Mouse (Mus musculus) forebrain, embryonic 12.5 days (tissue): ENCODE measurements at regions not wholly inside any gene's neighbourhood (a gene's known extent, or its start where the extent isn't known, plus 50 kb on each side); places are given as distances from the start of the nearest gene placed in this dataset.
A peak's percentile ranks its signal among the peaks of the same experiment; 100 is the strongest.

Experiments
- ATAC-seq: fragments of 200-750 bp; cut with Nextera tagmentation; 2 replicates; pipeline ENCODE4 v1.8.0; 2017; ENCODE audit warnings: moderate TSS enrichment; ENCODE audit not compliant: low FRiP score
- H3K27ac ChIP-seq: fragments of 300-500 bp; sonication (generic); 2 replicates; pipeline ENCODE4 v1.5.1; 2016; ENCODE audit warnings: mild to moderate bottlenecking
- H3K27me3 ChIP-seq: fragments of 300-500 bp; sonication (generic); 2 replicates; pipeline ENCODE4 v1.6.1; 2016; ENCODE audit warnings: mild to moderate bottlenecking
- H3K36me3 ChIP-seq: fragments of 300-500 bp; sonication (generic); replicated peaks from 2 replicates; pipeline ENCODE4 v1.6.1; 2016; ENCODE audit warnings: mild to moderate bottlenecking
- H3K4me1 ChIP-seq: fragments of 300-500 bp; sonication (generic); 2 replicates; pipeline ENCODE4 v1.6.1; 2016
- H3K4me2 ChIP-seq: fragments of 300-500 bp; sonication (generic); 2 replicates; pipeline ENCODE4 v1.6.1; 2016; ENCODE audit warnings: mild to moderate bottlenecking, moderate library complexity
- H3K4me3 ChIP-seq: fragments of 300-500 bp; sonication (generic); replicated peaks from 2 replicates; pipeline ENCODE4 v1.5.1; 2016; ENCODE audit warnings: mild to moderate bottlenecking
- H3K9ac ChIP-seq: fragments of 300-500 bp; sonication (generic); 2 replicates; pipeline ENCODE4 v1.6.1; 2016; ENCODE audit warnings: mild to moderate bottlenecking
- H3K9me3 ChIP-seq: fragments of 300-500 bp; sonication (generic); 2 replicates; pipeline ENCODE4 v1.6.1; 2016
- WGBS: fragments of 180-500 bp; shearing (Covaris S2); methylation state at CpG from one replicate; pipeline ENCODE4 v1.1.7; 2016; 5-methylcytosine and 5-hydroxymethylcytosine counted together

DNA sequence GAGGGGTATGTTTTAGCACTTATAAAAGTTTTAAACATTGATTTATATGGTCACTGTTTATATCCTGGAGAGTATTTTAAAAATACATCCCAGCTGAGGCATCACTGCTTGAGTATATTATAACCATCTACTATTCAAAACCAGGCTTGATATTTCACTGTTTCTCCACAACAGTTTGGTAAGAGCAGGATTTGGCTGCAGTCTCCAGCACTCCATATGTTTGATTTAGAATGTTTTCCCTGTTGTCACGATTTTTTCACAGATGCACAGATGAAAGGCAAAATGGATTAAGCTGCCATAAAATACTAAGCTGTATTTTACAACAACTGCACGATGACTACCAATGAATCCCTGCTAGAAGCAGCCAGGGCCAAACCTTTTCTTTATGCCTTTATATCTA lies 166.6 kb downstream of the Cox7b2 start:
- 77% methylated on average over 2 of the region's 2 CpGs for WGBS
- no peak for ATAC-seq
- no peaks in the 10 kb centered on the region for H3K9me3 ChIP-seq
- H3K4me1 ChIP-seq = no peaks in the 10 kb centered on the region
- no peak overlapping the region for H3K4me3 ChIP-seq
- H3K27ac ChIP-seq = no peak overlapping the region
- no peaks in the 10 kb centered on the region for H3K36me3 ChIP-seq
- no peaks in the 10 kb centered on the region for H3K27me3 ChIP-seq
- H3K4me2 ChIP-seq = no peak overlapping the region
- H3K9ac ChIP-seq = no peak overlapping the region

DNA sequence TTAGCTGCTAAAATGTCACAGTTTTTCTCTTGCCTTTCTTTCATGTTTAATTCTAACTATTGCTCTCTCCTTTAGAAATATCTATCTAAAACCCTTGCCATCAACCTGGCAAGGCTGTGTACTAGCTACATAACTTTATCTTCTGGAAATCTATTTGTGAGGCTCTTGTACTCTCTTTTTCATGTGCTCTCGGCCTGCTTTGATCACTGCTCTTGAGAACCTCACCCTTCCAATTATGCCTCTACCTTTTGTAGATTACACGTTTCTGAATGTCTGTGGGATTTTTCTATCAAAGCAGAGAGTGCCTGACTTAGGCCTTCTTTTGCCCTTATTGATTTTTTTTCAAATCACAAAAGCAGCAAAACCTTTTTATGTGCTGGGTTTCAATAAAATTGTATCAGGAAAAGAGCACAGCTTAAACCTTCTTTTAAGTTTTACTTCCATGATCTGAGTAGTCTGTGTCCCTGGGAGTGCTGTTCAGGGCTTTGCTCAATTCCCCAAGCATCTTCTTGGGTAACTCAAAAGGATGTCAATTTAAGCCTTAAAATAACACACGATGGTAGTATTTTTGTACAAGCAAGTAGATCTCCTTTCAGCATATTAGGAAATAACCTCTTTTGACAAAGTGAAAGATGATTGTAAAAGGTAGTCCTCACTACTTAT lies 181.7 kb downstream of the Cox7b2 start:
- H3K4me3 ChIP-seq = no peak overlapping the region
- H3K36me3 ChIP-seq = no peaks in the 10 kb centered on the region
- H3K27me3 ChIP-seq = no peaks in the 10 kb centered on the region
- H3K27ac ChIP-seq = no peak overlapping the region
- no peaks in the 10 kb centered on the region for H3K9me3 ChIP-seq
- no peak overlapping the region for H3K4me2 ChIP-seq
- no peaks in the 10 kb centered on the region for H3K4me1 ChIP-seq
- ATAC-seq = no peak
- H3K9ac ChIP-seq = no peak overlapping the region
- WGBS = 64% methylated on average over 3 of the region's 3 CpGs

DNA sequence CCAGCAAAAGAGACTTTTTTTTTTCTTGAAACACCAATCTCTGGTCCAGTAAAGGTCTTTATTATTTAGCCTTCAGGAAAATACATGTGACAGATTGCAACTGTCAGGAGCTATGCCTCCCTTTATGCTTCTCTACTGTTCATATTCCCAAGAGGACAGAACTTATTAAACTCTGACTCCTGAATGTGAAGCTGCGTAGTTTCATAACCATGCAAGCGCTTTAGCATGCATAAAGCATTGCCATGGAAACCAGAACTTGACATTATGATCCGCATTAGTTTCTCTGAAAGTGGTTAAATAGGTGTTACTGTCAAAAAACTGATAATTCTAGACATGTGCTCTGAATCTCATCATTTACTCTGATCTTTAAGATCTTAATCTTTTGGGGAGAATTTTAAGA lies 206.5 kb downstream of the Cox7b2 start:
- Histone ChIP-seq H3K36me3 (no peaks in the 10 kb centered on the region), H3K9me3 (no peaks in the 10 kb centered on the region), H3K4me3 (no peak overlapping the region), H3K27me3 (no peaks in the 10 kb centered on the region), H3K4me1 (no peaks in the 10 kb centered on the region), H3K4me2 (no peak overlapping the region), H3K27ac (no peak overlapping the region), H3K9ac (no peak overlapping the region)
- 84% methylated on average over 3 of the region's 3 CpGs for WGBS
- no peak for ATAC-seq

DNA sequence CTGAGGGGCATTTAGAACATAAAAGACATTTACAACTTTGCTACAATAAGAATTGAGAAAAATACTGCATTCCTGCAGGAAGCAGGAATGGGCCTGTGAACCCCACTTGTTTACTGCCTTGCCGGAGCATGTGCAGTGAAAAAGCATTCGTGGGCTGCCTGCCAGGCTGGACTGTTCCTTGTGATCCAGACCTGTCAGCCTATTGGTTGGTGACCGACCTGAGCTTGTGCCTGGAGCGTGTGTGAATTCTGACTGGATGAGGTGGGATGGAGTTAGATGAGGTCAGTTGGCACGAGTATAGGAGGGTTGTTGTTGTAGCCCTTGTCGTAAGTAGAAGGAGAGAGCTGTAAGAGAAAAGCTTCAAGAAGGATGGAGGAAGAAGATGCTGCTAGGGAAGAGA lies 213.8 kb upstream of the Gabra2 start:
- no peak overlapping the region for H3K9ac ChIP-seq
- no peaks in the 10 kb centered on the region for H3K27me3 ChIP-seq
- H3K9me3 ChIP-seq = no peaks in the 10 kb centered on the region
- no peak overlapping the region for H3K4me2 ChIP-seq
- 83% methylated on average over 6 of the region's 6 CpGs for WGBS
- H3K4me1 ChIP-seq = no peaks in the 10 kb centered on the region
- H3K36me3 ChIP-seq = no peaks in the 10 kb centered on the region
- no peak overlapping the region for H3K27ac ChIP-seq
- ATAC-seq = no peak
- H3K4me3 ChIP-seq = no peak overlapping the region

DNA sequence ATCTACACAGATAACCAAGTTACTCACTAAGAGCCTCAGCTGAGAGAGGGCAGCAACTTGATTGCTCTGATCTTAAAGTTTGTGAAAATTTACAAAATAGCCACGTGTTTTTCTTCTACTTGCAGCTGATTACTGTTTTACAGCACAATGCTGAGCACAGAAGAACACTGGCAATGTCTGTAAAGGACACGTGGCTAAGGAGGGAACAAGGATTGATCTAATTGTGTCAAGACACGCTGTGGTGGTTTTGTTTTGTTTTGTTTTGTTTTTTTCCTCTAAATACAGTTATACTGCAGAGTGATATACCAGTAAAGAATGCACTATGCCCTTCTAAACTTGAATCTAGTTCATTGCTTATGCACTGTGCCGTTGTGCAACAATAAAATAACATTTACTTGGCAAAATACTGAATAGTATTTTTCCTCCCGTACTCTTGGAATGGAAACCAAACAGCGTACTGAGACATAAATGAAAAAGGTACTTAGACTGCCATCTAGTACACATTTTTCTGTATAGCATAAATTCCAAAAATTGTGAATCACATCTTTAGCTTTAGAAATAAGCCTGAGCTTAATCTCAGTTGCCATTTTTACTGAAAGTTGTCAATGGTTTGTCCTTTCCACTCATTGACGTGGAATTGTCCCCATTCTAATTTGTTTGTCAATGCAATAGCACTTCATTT lies 166.7 kb upstream of the Gabra2 start:
- Histone ChIP-seq H3K4me2 (no peak overlapping the region), H3K4me1 (no peaks in the 10 kb centered on the region), H3K9me3 (no peaks in the 10 kb centered on the region), H3K9ac (no peak overlapping the region), H3K4me3 (no peak overlapping the region), H3K27ac (no peak overlapping the region), H3K36me3 (no peaks in the 10 kb centered on the region), H3K27me3 (no peaks in the 10 kb centered on the region)
- 70% methylated on average over 7 of the region's 7 CpGs for WGBS
- no peak for ATAC-seq

DNA sequence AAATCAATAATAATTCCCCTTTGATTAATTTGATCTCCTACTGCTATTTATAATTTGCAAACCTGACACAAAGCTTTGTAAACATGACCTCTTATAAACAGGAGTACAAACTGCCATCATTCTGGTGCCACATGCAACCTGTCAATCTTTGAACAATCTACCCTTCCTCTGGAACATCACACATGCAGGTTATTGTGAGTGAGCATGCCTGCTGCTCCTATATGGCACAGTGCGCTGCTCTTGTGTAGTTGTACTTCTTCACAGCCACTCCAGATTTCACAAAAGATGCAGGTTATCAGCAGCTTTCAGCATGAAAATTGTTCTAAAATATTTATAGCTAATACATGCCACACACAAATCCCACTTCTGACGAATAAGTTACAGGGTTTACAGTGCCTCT lies 153.6 kb upstream of the Gabra2 start:
- WGBS = 88% methylated on average over 2 of the region's 2 CpGs
- Histone ChIP-seq H3K4me2 (no peak overlapping the region), H3K9me3 (no peaks in the 10 kb centered on the region), H3K27ac (no peak overlapping the region), H3K9ac (no peak overlapping the region), H3K4me3 (no peak overlapping the region), H3K4me1 (no peaks in the 10 kb centered on the region), H3K36me3 (no peaks in the 10 kb centered on the region), H3K27me3 (no peaks in the 10 kb centered on the region)
- no peak for ATAC-seq

DNA sequence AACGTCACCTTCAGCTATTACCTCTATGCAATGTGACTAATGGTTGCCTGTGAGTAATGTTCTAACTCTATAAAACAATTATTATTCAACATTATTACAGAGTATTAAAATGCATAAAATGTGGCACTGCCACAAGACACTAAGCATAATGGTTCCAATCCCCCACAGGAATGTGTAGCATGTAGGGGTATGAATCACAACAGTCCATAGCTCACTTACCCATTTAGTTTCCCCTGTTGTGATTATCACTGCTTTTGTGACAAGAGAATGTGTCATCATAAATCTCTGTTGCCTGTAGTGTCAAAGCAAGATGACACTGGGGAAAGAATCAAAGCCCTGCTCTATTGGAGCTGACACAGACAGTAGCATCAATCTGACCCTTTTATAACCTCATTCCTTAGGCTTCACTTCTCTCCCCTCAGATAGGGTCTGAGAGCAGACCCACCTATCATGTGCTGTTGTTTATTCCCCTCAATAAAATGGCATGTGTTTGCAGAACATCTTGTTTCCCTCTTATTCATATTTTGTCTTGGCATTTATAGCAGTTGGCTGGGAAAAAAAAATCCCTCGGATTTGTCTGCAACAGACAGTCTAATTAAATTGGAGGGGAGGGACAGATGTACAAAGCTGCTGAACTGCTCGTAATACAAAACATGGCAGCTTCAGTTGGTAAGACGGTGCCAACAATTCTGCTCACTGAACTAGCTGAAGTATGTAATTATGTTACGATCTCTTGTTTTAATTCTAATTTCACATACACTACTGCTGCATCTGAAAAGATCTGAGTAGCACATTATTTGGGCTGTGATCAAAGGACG lies 152.9 kb upstream of the Gabra2 start:
- no peaks in the 10 kb centered on the region for H3K9me3 ChIP-seq
- no peaks in the 10 kb centered on the region for H3K36me3 ChIP-seq
- H3K4me3 ChIP-seq = no peak overlapping the region
- H3K27ac ChIP-seq = no peak overlapping the region
- H3K27me3 ChIP-seq = no peaks in the 10 kb centered on the region
- ATAC-seq = peak; percentile 55; the same call in 1 of the 2 replicates
- H3K4me1 ChIP-seq = no peaks in the 10 kb centered on the region
- 57% methylated on average over 6 of the region's 6 CpGs for WGBS
- H3K9ac ChIP-seq = no peak overlapping the region
- no peak overlapping the region for H3K4me2 ChIP-seq

DNA sequence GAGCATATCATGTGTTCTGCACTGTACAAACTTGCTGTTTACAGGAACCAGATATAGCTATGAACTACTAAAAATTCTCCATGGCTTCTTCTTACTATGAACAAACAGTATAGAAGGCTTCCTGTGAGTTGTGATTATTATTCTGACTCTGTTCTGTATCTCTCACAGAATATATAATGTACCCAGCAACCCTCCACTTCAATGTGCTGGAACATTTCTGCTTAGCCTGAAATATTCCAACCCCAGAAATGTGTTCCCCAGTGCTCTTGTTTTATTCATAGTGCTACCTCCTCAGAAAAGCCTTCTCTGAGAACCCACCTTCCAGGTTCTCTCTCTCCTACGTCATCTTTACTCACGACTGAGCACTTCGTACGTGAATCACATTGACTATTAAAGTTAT lies 132.0 kb upstream of the Gabra2 start:
- Histone ChIP-seq H3K27me3 (no peaks in the 10 kb centered on the region), H3K4me3 (no peak overlapping the region), H3K4me1 (no peaks in the 10 kb centered on the region), H3K9me3 (no peaks in the 10 kb centered on the region), H3K4me2 (no peak overlapping the region), H3K27ac (no peak overlapping the region), H3K9ac (no peak overlapping the region), H3K36me3 (no peaks in the 10 kb centered on the region)
- no peak for ATAC-seq
- 88% methylated on average over 4 of the region's 4 CpGs for WGBS

DNA sequence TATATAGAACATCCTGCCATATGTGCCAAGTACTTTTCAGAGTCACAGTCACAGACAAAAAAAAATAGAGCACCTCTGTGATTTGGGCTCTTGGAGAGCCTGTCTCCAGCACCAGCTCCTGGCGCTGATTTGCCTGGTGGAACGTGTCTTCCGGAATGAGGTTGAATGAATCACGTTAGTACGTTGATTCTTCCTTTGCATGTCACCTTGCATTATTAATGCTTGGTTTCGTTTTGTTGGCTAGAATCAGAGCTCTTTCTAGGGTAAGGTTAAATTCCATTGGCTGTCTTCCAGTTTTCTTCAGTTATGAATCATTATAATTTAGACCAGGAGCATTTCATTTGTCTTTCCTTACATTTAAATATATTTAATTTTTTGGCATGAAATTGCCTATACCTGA lies 105.2 kb upstream of the Gabra2 start:
- 90% methylated on average over 6 of the region's 6 CpGs for WGBS
- H3K27me3 ChIP-seq = no peaks in the 10 kb centered on the region
- no peaks in the 10 kb centered on the region for H3K9me3 ChIP-seq
- H3K9ac ChIP-seq = no peak overlapping the region
- no peaks in the 10 kb centered on the region for H3K36me3 ChIP-seq
- H3K4me2 ChIP-seq = no peak overlapping the region
- H3K4me1 ChIP-seq = no peaks in the 10 kb centered on the region
- no peak overlapping the region for H3K4me3 ChIP-seq
- ATAC-seq = no peak
- H3K27ac ChIP-seq = no peak overlapping the region

DNA sequence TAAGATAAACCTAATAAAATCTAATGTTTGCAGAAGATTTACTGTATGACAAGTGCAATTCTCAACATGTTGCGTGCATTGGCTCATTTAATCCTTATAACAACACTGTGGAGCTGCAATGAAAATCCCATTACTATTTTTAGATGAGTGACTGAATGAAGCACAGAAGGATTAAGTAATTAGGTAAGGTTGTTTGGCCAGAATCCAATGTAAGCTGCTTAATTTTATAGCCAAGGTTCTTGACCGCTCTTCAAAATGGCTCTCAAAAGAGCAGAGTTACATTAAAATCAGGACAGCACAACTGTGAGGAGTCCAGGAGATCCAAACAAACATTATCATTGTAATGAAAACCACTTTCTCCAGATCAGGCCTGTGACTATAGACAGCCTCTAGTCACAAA lies 81.7 kb upstream of the Gabra2 start:
- H3K4me3 ChIP-seq = no peak overlapping the region
- H3K27me3 ChIP-seq = no peaks in the 10 kb centered on the region
- no peaks in the 10 kb centered on the region for H3K9me3 ChIP-seq
- no peak overlapping the region for H3K9ac ChIP-seq
- WGBS = 76% methylated on average over 2 of the region's 2 CpGs
- ATAC-seq = no peak
- no peak overlapping the region for H3K27ac ChIP-seq
- no peak overlapping the region for H3K4me2 ChIP-seq
- H3K4me1 ChIP-seq = no peaks in the 10 kb centered on the region
- no peaks in the 10 kb centered on the region for H3K36me3 ChIP-seq

DNA sequence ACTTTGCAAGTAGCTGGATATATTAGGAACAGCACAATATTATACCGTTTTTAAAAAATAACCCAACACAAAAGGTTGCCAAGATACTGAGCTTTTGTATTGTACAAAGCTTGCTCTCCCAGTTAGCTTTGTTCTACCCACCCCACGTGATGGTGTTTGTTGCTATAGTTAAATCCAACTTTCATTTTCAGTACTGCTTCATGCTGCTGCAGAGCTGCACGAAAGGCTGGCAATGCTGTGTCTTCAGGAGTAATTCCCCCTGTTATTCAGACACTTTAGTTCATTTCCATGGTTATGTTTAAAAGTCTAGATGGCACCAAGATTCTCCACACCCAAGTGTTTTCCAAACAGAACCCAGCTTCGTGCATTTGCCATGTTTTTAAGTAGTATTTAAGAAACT lies 74.7 kb upstream of the Gabra2 start:
- no peak overlapping the region for H3K4me3 ChIP-seq
- H3K27me3 ChIP-seq = no peaks in the 10 kb centered on the region
- H3K4me2 ChIP-seq = no peak overlapping the region
- no peaks in the 10 kb centered on the region for H3K4me1 ChIP-seq
- no peak for ATAC-seq
- WGBS = 73% methylated on average over 4 of the region's 4 CpGs
- H3K27ac ChIP-seq = no peak overlapping the region
- H3K36me3 ChIP-seq = no peaks in the 10 kb centered on the region
- H3K9me3 ChIP-seq = no peaks in the 10 kb centered on the region
- no peak overlapping the region for H3K9ac ChIP-seq
